24 mouse cellular contexts compared by ENCODE assay signal in genomic region chr16:20116069-20116468, GRCm38 (mm10). TPM values are rescaled to one million over a fixed set of nuclear protein-coding genes. Genes with fewer than 3 reads are reported as not detected.
DNase-seq lines count a peak whose midpoint lies in the region; ATAC-seq and TF ChIP-seq lines count a peak whose summit lies in the region.
"Had no signal": no experiment of that assay in that cellular context is flagged by ENCODE, and none has a peak within 500 bp of the region (broad histone marks: within the 10 kb centered on the region; RNA-seq: fewer than 3 reads in every experiment).

No protein-coding gene starts in this region.

- TF ChIP-seq POLR2A in lung, adult 2 months (IDR thresholded peaks at IDR 0.05; ENCODE audit: borderline replicate concordance, extremely low read depth, low read depth, low read length) = no peak

- H3K36me3 ChIP-seq in lung, embryonic 16.5 days (ENCODE audit: control insufficient read depth, insufficient read depth, low read length) = peaks cover 25% of the 10 kb centered on the region

- H3K4me2 ChIP-seq in lung, embryonic 16.5 days (ENCODE audit: low read depth, low read length) = no peak overlapping the region
- H3K4me2 ChIP-seq: embryonic facial prominence, embryonic 12.5 days; embryonic facial prominence, embryonic 15.5 days; forebrain, embryonic 13.5 days; heart, embryonic 13.5 days; hindbrain, embryonic 12.5 days; hindbrain, embryonic 15.5 days had no signal

- 30% methylated on average over 4 of the region's 4 CpGs for WGBS in lung, embryonic 16.5 days
- WGBS in lung, adult 2 months = 22% methylated on average over 4 of the region's 4 CpGs

- TF ChIP-seq CTCF in gastrocnemius, adult 2 months (IDR thresholded peaks at IDR 0.05) = no peak
- no peak for TF ChIP-seq CTCF in lung, adult 2 months (IDR thresholded peaks at IDR 0.05; ENCODE audit: insufficient read depth, low read length)

- no peaks in the 10 kb centered on the region for H3K9me3 ChIP-seq in lung, embryonic 16.5 days (ENCODE audit: control insufficient read depth, low read length)
- H3K9me3 ChIP-seq: embryonic facial prominence, embryonic 12.5 days; embryonic facial prominence, embryonic 15.5 days; forebrain, embryonic 13.5 days; heart, embryonic 10.5 days; heart, embryonic 13.5 days; hindbrain, embryonic 12.5 days; hindbrain, embryonic 15.5 days had no signal

- intact Hi-C loops in gastrocnemius, adult 2 months (cut with DNase I) = no loop called here

- H3K4me3 ChIP-seq in gastrocnemius, adult 2 months = no peak overlapping the region
- H3K4me3 ChIP-seq in lung, embryonic 16.5 days (ENCODE audit: low read length) = no peak overlapping the region
- H3K4me3 ChIP-seq in lung, adult 2 months (replicated peaks; ENCODE audit: extremely low read depth, low read depth, low read length) = no peak overlapping the region
- H3K4me3 ChIP-seq: embryonic facial prominence, embryonic 12.5 days; embryonic facial prominence, embryonic 15.5 days; forebrain, embryonic 13.5 days; heart, embryonic 10.5 days; heart, embryonic 13.5 days; hindbrain, embryonic 12.5 days; hindbrain, embryonic 15.5 days had no signal

- ATAC-seq in lung, embryonic 16.5 days (ENCODE audit: low read depth) = peak; percentile 67
- ATAC-seq: activated CD4-positive, CD25-positive, alpha-beta regulatory T cell, adult 4 months; forebrain, embryonic 13.5 days; forebrain, embryonic 16.5 days had no signal

- H3K27me3 ChIP-seq in lung, embryonic 16.5 days (ENCODE audit: control insufficient read depth, insufficient read depth, low read depth, low read length) = no peaks in the 10 kb centered on the region
- H3K27me3 ChIP-seq: embryonic facial prominence, embryonic 12.5 days; embryonic facial prominence, embryonic 15.5 days; forebrain, embryonic 13.5 days; heart, embryonic 13.5 days; hindbrain, embryonic 12.5 days; hindbrain, embryonic 15.5 days had no signal

- DNase-seq in gastrocnemius, adult 2 months = no peak
- no peak for DNase-seq in gastrocnemius, postnatal 10 days
- DNase-seq in lung, adult 2 months = no peak
- peak; percentile 76 for DNase-seq in adipocyte (ENCODE audit: low spot score)
- DNase-seq in kidney, postnatal 14 days = no peak
- DNase-seq: adrenal gland, postnatal 10 days; adrenal gland, postnatal 36 days; cerebellum, adult 11 months; cerebellum, adult 2 months; cerebellum, adult 9-11 months; cerebellum, postnatal 25 days; gastrocnemius, postnatal 25 days; heart, adult 18-20 months; heart, postnatal 14 days had no signal

- H3K4me1 ChIP-seq in lung, embryonic 16.5 days (replicated peaks; ENCODE audit: control insufficient read depth, insufficient read depth, low read length) = no peaks in the 10 kb centered on the region; the same call in 1 of the 2 replicates
- peaks cover 14% of the 10 kb centered on the region for H3K4me1 ChIP-seq in lung, adult 2 months (ENCODE audit: control insufficient read depth, insufficient read depth, low read length)
- H3K4me1 ChIP-seq: embryonic facial prominence, embryonic 12.5 days; embryonic facial prominence, embryonic 15.5 days; heart, embryonic 10.5 days; heart, embryonic 13.5 days; hindbrain, embryonic 12.5 days had no signal

- peak overlapping the region; percentile 56 for H3K27ac ChIP-seq in gastrocnemius, adult 2 months
- H3K27ac ChIP-seq in lung, embryonic 16.5 days (ENCODE audit: low read length) = peak overlapping the region; percentile 0; the same call in 1 of the 2 replicates
- H3K27ac ChIP-seq: embryonic facial prominence, embryonic 12.5 days; embryonic facial prominence, embryonic 15.5 days; forebrain, embryonic 13.5 days; heart, embryonic 10.5 days; heart, embryonic 13.5 days; hindbrain, embryonic 12.5 days; hindbrain, embryonic 15.5 days had no signal

- H3K9ac ChIP-seq in lung, embryonic 16.5 days (ENCODE audit: low read length) = no peak overlapping the region
- H3K9ac ChIP-seq: embryonic facial prominence, embryonic 12.5 days; embryonic facial prominence, embryonic 15.5 days; forebrain, embryonic 13.5 days; heart, embryonic 13.5 days; hindbrain, embryonic 12.5 days; hindbrain, embryonic 15.5 days had no signal

RNA-seq across cellular contexts. Expression of gene Klhl24, which starts 18.7 kb away (rescaled TPM):
- 100 to 1,000 TPM; 178 to 187 TPM for total RNA-seq in gastrocnemius, adult 2 months (2021)
- total RNA-seq in gastrocnemius, postnatal 10 days (2021) = 100 to 1,000 TPM; 189 to 190 TPM
- 35.9 and 36.2 TPM in 2 replicates for polyA plus RNA-seq in lung, embryonic 16.5 days (2015; fragmentation: Nextera tagmentation; extraction: Ambion mirVana)
- polyA plus RNA-seq in lung, adult 2 months (2012; rRNA removed) = 17.4 and 27.0 TPM in 2 replicates

RNA-seq across cellular contexts. Expression of gene Yeats2, which starts 24.8 kb away (rescaled TPM):
- 1 to 10 TPM; 5.7 to 6.9 TPM for total RNA-seq in gastrocnemius, adult 2 months (2021)
- total RNA-seq in gastrocnemius, postnatal 10 days (2021) = 10 to 100 TPM; 18.1 to 29.7 TPM
- 29.7 and 31.4 TPM in 2 replicates for polyA plus RNA-seq in lung, embryonic 16.5 days (2015; fragmentation: Nextera tagmentation; extraction: Ambion mirVana)
- 21.1 and 26.4 TPM in 2 replicates for polyA plus RNA-seq in lung, adult 2 months (2012; rRNA removed)
